Mouse (Mus musculus) forebrain, embryonic 12.5 days (tissue): ENCODE data around the gene Olfr105-ps. TPM values are rescaled to one million over a fixed set of nuclear protein-coding genes. Genes with fewer than 3 reads are reported as not detected.

ENCODE experiments used
- ATAC-seq: fragments of 200-750 bp; cut with Nextera tagmentation; 2 replicates; pipeline ENCODE4 v1.8.0; 2017; ENCODE audit warnings: moderate TSS enrichment; ENCODE audit not compliant: low FRiP score
- H3K27ac ChIP-seq: fragments of 300-500 bp; sonication (generic); 2 replicates; pipeline ENCODE4 v1.5.1; 2016; ENCODE audit warnings: mild to moderate bottlenecking
- H3K27me3 ChIP-seq: fragments of 300-500 bp; sonication (generic); 2 replicates; pipeline ENCODE4 v1.6.1; 2016; ENCODE audit warnings: mild to moderate bottlenecking
- H3K36me3 ChIP-seq: fragments of 300-500 bp; sonication (generic); replicated peaks from 2 replicates; pipeline ENCODE4 v1.6.1; 2016; ENCODE audit warnings: mild to moderate bottlenecking
- H3K4me1 ChIP-seq: fragments of 300-500 bp; sonication (generic); 2 replicates; pipeline ENCODE4 v1.6.1; 2016
- H3K4me2 ChIP-seq: fragments of 300-500 bp; sonication (generic); 2 replicates; pipeline ENCODE4 v1.6.1; 2016; ENCODE audit warnings: mild to moderate bottlenecking, moderate library complexity
- H3K4me3 ChIP-seq: fragments of 300-500 bp; sonication (generic); replicated peaks from 2 replicates; pipeline ENCODE4 v1.5.1; 2016; ENCODE audit warnings: mild to moderate bottlenecking
- H3K9ac ChIP-seq: fragments of 300-500 bp; sonication (generic); 2 replicates; pipeline ENCODE4 v1.6.1; 2016; ENCODE audit warnings: mild to moderate bottlenecking
- H3K9me3 ChIP-seq: fragments of 300-500 bp; sonication (generic); 2 replicates; pipeline ENCODE4 v1.6.1; 2016
- WGBS: fragments of 180-500 bp; shearing (Covaris S2); methylation state at CpG from one replicate; pipeline ENCODE4 v1.1.7; 2016; 5-methylcytosine and 5-hydroxymethylcytosine counted together
- polyA plus RNA-seq: library from polyadenylated mRNA; unstranded; fragments of >200 nt; fragmentation: Nextera tagmentation; extraction: Ambion mirVana; gene quantifications from 2 replicates; pipeline ENCODE4 v1.2.1, GENCODE M21; 2016

The Olfr105-ps gene
- polyA plus RNA-seq: not detected in 2 replicates

GRCm38 (mm10) chr17:37378733-37379132 is at the start of gene Olfr105-ps:
Gene Olfr105-ps (plus strand): TSS chr17:37379033.
- Histone ChIP-seq H3K27ac (no peak within 1 kb of the TSS), H3K27me3 (no peaks in the 10 kb centered on the region), H3K4me1 (no peaks in the 10 kb centered on the region), H3K9ac (no peak within 1 kb of the TSS), H3K4me2 (no peak within 1 kb of the TSS), H3K36me3 (no peaks in the 10 kb centered on the region), H3K9me3 (no peaks in the 10 kb centered on the region), H3K4me3 (no peak within 1 kb of the TSS)
- ATAC-seq: no peak

- H3K4me3 ChIP-seq: no peak within 1 kb of the TSS
- no peaks in the 10 kb centered on the region for H3K36me3 ChIP-seq
- no peak within 1 kb of the TSS for H3K9ac ChIP-seq
- no peaks in the 10 kb centered on the region for H3K4me1 ChIP-seq
- H3K27ac ChIP-seq: no peak within 1 kb of the TSS
- no peaks in the 10 kb centered on the region for H3K9me3 ChIP-seq
- WGBS: 95% methylated on average over 2 of the region's 2 CpGs
- H3K4me2 ChIP-seq: no peak within 1 kb of the TSS
- ATAC-seq: no peak
- H3K27me3 ChIP-seq: no peaks in the 10 kb centered on the region
Measured at GRCm38 (mm10) chr17:37339598-37339997, 39.2 kb upstream of the Olfr105-ps start, which contains the start of gene Olfr103. Gene Olfr103 (minus strand): TSS chr17:37339698.

- Histone ChIP-seq H3K4me1 (no peaks in the 10 kb centered on the region), H3K4me2 (no peak within 1 kb of the TSS), H3K9ac (no peak within 1 kb of the TSS), H3K4me3 (no peak within 1 kb of the TSS), H3K36me3 (no peaks in the 10 kb centered on the region), H3K9me3 (no peaks in the 10 kb centered on the region), H3K27me3 (no peaks in the 10 kb centered on the region), H3K27ac (no peak within 1 kb of the TSS)
- ATAC-seq: no peak
Measured at GRCm38 (mm10) chr17:37359282-37359681, 19.6 kb upstream of the Olfr105-ps start, which contains the start of gene Olfr104-ps. Gene Olfr104-ps (plus strand): TSS chr17:37359582.

GRCm38 (mm10) chr17:37390093-37390492 is 11.3 kb downstream of the Olfr105-ps start, which contains the start of gene Olfr106-ps:
Gene Olfr106-ps (plus strand): TSS chr17:37390393.
- Histone ChIP-seq H3K36me3 (no peaks in the 10 kb centered on the region), H3K4me3 (no peak within 1 kb of the TSS), H3K27ac (no peak within 1 kb of the TSS), H3K4me2 (no peak within 1 kb of the TSS), H3K9me3 (no peaks in the 10 kb centered on the region), H3K9ac (no peak within 1 kb of the TSS), H3K4me1 (no peaks in the 10 kb centered on the region), H3K27me3 (no peaks in the 10 kb centered on the region)
- 93% methylated on average over 1 of the region's 1 CpGs for WGBS
- no peak for ATAC-seq

- H3K4me3 ChIP-seq: no peak within 1 kb of the TSS
- H3K9me3 ChIP-seq: no peaks in the 10 kb centered on the region
- H3K27me3 ChIP-seq: no peaks in the 10 kb centered on the region
- no peak within 1 kb of the TSS for H3K9ac ChIP-seq
- no peaks in the 10 kb centered on the region for H3K36me3 ChIP-seq
- ATAC-seq: no peak
- H3K27ac ChIP-seq: no peak within 1 kb of the TSS
- no peaks in the 10 kb centered on the region for H3K4me1 ChIP-seq
- H3K4me2 ChIP-seq: no peak within 1 kb of the TSS
- WGBS: 81% methylated on average over 3 of the region's 3 CpGs
Measured at GRCm38 (mm10) chr17:37398926-37399325, 20.1 kb downstream of the Olfr105-ps start, which contains the start of gene Olfr107. Gene Olfr107 (plus strand): TSS chr17:37399226.

- Histone ChIP-seq H3K9me3 (no peaks in the 10 kb centered on the region), H3K4me3 (no peak overlapping the region), H3K4me2 (no peak overlapping the region), H3K9ac (no peak overlapping the region), H3K4me1 (no peaks in the 10 kb centered on the region), H3K27me3 (no peaks in the 10 kb centered on the region), H3K36me3 (no peaks in the 10 kb centered on the region), H3K27ac (no peak overlapping the region)
- no peak for ATAC-seq
Measured at GRCm38 (mm10) chr17:37413380-37413779, 34.5 kb downstream of the Olfr105-ps start.

Other genes starting within 250 kb of the Olfr105-ps start
- not detected in 2 replicates for gene Olfr93, start 217.5 kb upstream of the Olfr105-ps start, polyA plus RNA-seq
- not detected in 2 replicates for gene Ubd, start 185.1 kb upstream of the Olfr105-ps start, polyA plus RNA-seq
- gene Olfr94, start 178.0 kb upstream of the Olfr105-ps start, polyA plus RNA-seq: not detected in 2 replicates
- 0.06 TPM in 1 of 2 replicates, not detected in the other for gene Olfr95, start 165.9 kb upstream of the Olfr105-ps start, polyA plus RNA-seq
- gene Olfr96, start 158.9 kb upstream of the Olfr105-ps start, polyA plus RNA-seq: not detected in 2 replicates
- not detected in 2 replicates for gene Olfr97, start 141.7 kb upstream of the Olfr105-ps start, polyA plus RNA-seq
- gene Olfr98, start 115.3 kb upstream of the Olfr105-ps start, polyA plus RNA-seq: not detected in 2 replicates
- gene H2-M3, start 108.8 kb upstream of the Olfr105-ps start, polyA plus RNA-seq: 1.00 and 1.5 TPM in 2 replicates
- not detected in 2 replicates for gene Olfr99, start 95.6 kb upstream of the Olfr105-ps start, polyA plus RNA-seq
- not detected in 2 replicates for gene Olfr101, start 74.7 kb upstream of the Olfr105-ps start, polyA plus RNA-seq
- not detected in 2 replicates for gene Olfr102, start 62.0 kb upstream of the Olfr105-ps start, polyA plus RNA-seq
- gene Olfr103, start 39.3 kb upstream of the Olfr105-ps start, polyA plus RNA-seq: not detected in 2 replicates
- gene Olfr104-ps, start 19.5 kb upstream of the Olfr105-ps start, polyA plus RNA-seq: not detected in 2 replicates
- not detected in 2 replicates for gene Olfr106-ps, start 11.4 kb downstream of the Olfr105-ps start, polyA plus RNA-seq
- not detected in 2 replicates for gene Olfr107, start 20.2 kb downstream of the Olfr105-ps start, polyA plus RNA-seq
- gene Olfr108, start 66.4 kb downstream of the Olfr105-ps start, polyA plus RNA-seq: not detected in 2 replicates
- not detected in 2 replicates for gene Olfr109, start 79.9 kb downstream of the Olfr105-ps start, polyA plus RNA-seq
- not detected in 2 replicates for gene H2-M2, start 104.5 kb downstream of the Olfr105-ps start, polyA plus RNA-seq
- gene Olfr110, start 113.4 kb downstream of the Olfr105-ps start, polyA plus RNA-seq: not detected in 2 replicates
- not detected in 2 replicates for gene Olfr111, start 129.0 kb downstream of the Olfr105-ps start, polyA plus RNA-seq
- not detected in 2 replicates for gene Olfr112, start 190.4 kb downstream of the Olfr105-ps start, polyA plus RNA-seq
- gene Olfr113, start 198.6 kb downstream of the Olfr105-ps start, polyA plus RNA-seq: not detected in 2 replicates
- not detected in 2 replicates for gene Olfr114, start 213.7 kb downstream of the Olfr105-ps start, polyA plus RNA-seq
- not detected in 2 replicates for gene Olfr115, start 248.1 kb downstream of the Olfr105-ps start, polyA plus RNA-seq
- not detected in 2 replicates for gene Olfr116, start 248.2 kb downstream of the Olfr105-ps start, polyA plus RNA-seq